Mouse (Mus musculus) monocyte, adult 2 months (primary cell): Measurements from ENCODE around the gene Tmc5.

Experiments
- DNase-seq, 2 experiments: peaks; one replicate each; pipeline ENCODE4 v3.0.0; 2022; ENCODE audit warnings: low spot score in 2 of 2, low read depth in 1 of 2

The Tmc5 gene

DNA sequence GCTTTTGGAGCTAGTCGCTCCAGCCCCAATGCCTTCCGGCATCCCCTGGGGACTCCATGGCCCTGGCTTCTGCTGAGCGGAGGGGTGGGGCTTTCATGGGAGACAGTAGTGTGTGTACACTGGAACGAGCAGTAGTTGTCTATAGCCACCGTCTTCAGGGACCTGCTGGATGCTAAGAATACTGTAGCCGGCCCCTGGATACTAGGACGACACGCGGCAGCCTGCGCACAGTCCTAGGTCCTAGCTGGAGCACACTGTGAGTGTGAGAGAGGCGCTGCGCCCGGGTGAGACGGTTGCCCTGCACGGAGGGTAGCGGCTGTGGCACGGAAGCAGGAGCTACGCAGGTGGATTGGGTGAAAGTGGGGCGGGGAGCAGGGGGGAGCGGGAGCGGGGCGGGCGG lies at the start of gene Tmc5:
TSS of gene Tmc5 (plus strand) at position 97 of the 400 bp plus-strand sequence.
- DNase-seq: no peak

DNA sequence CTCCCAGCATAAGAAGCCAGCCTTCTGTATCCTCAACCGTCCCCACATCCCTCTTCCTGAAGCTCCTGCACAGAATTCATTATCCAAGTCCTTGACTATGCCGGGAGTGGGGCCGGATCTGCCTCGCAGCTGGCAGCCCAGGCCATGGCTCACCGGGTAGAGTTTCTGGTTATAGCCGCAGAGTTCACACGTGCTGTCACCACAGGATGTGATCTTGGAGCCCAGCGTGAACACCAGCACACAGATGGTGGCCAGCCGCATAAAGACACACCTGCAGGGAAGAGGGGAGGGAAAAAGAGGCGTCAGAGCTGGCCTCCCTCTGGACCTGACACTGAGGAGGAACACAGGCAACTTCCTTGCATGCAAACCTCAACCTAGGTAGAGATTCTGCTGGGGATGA lies 49.6 kb upstream of the Tmc5 start:
- no peak for DNase-seq

DNA sequence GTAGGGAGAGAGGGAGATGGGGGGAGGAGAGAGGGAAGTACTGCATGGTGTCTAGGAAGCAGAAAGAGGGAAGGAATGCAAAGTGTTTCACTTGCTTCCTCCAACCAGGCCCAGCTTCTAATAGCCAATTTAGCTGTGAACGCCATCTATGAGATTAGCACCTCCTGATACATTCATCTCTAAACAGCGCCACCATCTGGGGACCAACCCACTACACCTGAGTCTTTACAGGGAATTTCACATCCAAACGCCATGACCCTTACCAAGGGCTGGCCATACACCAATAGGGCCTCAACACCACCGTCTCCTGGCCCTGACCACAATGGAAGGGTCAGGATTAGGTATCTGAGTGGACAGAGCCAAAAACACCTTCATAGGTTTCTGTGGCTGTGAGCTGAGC lies 43.2 kb upstream of the Tmc5 start:
- no peak for DNase-seq

DNA sequence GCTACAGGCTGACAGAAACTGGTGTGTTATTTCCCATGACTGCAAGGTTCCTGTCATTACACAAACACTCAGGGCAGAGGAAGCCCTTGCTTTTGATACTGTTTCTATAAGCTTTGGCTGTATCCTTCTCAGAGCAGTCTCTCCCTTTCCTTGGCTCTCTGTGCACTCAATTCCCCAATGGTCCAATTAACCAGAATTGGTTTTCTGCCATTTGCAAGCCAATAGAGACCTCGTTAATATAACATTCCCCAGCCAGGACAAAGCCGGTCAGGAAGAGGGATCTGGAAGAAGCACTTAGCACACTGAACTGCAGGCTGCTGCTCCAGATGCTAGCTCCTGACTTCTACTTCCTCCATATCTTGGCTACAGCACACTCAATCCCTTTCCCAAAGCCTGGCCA lies 42.8 kb upstream of the Tmc5 start:
- DNase-seq: no peak

DNA sequence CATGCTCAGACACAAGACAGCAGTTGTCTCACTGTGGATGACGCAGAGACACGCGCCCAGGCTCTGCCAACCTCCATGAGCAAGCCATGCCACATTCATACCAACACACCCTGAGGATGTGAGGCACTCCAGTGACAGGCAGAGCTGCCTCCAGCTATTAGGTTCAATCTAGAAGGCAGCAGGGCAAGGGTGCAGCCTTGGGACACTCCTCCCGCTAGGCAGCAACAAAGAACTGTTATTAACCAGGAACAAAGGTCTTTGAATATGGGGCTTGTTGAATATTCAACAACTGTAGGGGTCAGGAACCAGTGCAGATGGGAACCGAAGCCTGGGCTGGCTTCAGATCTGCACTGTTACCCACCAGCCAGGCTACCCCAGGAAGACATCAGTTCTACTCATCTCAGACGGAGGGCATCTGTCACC lies 28.0 kb upstream of the Tmc5 start:
- DNase-seq: no peak

DNA sequence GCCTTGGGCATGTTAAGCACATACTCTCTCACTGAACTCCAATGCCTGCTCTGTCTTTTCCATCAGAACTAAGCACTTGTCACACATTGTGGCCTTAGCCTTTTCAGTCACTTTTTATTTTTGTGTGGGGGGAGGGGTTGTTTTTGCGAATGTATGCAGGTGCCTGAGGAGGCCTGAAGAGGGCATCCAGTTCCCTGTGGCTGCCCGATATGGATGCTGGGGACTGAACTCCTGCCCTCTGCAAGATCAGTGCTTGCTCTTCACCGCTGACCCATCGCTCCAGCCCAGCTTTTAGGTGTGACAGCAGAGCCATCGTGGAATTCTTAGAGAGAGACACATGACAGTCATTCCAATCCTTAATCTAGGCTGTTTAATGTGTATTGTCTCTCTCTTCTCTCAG lies 25.7 kb upstream of the Tmc5 start:
- DNase-seq: no peak

DNA sequence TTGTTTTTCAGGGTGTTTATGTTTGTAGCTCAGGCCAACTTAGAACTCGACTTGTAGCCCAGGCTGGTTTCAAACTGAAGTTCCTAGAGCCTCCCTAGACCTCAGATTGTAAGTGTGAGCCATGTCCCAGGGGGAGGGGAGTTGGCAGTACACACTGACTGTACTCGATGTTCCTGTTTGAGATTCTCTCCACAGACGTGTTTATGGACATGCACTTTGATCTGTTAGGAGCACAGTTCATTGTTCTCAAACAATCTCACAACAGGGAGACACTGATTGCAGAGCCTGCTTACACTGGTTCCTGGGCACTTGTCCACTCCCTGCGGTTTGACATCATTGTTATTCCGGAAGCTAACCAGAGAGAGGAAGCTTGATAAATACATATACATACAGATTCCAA lies 25.1 kb upstream of the Tmc5 start:
- DNase-seq: no peak

DNA sequence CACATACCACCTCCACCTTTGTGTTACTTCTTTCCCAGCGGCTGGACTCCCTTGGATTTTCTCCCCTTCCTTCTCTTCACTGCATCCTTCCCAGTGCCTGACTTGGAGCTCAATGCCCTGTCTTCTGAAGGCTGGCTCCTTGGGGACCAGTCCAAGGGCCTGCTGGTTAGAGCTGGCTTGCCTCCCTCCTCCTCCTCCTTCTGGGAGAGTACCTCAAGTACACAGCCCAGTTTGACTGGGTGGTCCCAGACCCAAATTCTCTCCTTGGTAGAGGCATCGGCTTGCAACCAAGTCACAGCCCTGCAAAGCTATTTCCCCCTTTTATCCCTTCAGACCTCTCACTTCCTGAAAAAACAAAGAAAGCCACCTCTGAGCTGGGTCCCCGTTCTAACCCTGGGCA lies 18.8 kb upstream of the Tmc5 start:
- no peak for DNase-seq

DNA sequence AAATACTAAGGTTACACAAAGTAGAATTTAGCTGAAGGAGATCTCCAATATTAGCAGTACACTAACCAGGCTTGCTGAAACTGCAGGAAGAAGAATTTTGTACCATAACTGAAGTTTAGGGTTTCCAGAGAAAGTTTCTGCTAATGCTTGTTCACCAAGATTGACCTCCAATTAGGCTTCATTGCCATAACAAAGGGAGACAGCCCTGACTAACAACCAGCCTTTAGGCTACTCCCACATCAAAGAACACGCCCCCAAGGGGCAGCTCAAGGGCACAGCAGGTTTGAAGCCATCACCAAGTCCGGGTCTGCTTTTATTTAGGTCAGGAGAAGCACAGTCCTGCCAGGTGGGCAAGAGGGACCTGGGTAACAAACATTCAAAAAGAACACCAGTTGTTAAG lies 17.2 kb upstream of the Tmc5 start:
- no peak for DNase-seq

DNA sequence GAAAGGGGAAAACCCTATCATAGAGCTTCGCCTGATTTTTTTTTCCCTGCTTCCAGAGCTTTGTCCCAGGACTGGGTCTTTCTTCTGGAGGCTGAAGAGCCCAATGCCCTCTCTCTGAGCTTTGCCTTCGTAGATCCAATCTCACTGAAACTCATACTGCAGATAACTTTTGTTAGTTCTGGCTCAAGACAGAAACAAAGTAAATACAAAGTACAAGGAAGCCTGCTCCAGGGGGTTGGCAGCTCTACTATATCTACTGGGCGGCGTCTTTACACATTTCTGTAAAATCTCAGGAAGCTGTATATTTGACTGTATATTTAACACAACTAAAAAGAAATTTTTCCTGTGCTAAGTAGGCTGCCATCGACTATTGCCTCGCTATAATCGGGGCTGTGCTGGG lies 13.3 kb upstream of the Tmc5 start:
- DNase-seq: no peak

DNA sequence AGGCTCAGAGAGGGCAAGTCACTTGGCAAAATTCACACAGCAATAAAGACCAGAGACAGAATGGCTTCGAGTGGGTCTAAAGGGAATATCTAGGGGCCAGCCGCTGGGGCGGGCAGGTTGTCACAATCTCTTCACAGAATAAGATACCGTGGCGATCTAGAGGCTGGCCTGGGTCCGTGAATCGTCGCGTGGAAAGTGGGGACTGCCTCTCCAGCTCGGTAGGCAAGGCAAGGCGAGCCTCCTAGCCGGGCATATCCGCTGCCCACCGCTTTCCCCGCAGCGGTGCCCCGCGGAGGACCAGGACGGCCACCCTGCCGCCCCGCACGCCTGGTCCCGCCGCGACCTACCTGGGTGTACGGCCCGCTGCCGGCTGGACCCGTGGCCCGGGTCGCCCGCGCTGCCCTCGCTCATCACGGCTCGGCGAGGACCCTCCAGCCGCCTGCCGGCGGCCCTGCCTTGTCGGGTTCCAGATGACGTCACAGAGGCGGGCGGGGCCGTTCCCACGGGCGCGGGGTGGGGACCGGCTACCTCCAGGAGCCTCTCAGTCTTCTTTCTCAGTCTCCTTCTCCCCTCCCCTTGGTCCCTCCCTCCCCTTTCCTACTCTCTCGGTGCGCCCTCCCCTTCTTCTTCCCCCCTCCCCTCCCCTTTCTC lies 12.7 kb upstream of the Tmc5 start, which contains the start of gene Tmc7:
TSS of gene Tmc7 (minus strand) at position 480 of the 651 bp plus-strand sequence.
- DNase-seq: no peak

DNA sequence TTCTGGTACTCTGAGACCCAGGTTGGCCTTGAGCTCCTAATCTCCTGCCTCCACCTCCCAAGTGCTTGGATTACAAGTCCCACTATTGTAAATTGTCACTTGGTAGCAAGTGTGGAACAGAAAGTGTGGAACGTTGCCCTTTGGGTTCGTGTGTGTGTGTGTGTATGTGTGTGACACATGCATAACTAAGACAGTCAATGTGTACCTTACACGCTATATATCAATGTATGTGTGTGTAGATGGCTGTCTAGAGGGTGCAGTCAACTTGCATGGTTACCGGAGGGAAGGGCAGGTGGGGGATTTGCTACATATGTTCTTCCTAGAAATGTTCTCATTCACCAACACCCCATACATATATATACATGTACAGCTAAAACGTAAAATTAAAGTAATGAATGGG lies 12.2 kb upstream of the Tmc5 start:
- DNase-seq: no peak

DNA sequence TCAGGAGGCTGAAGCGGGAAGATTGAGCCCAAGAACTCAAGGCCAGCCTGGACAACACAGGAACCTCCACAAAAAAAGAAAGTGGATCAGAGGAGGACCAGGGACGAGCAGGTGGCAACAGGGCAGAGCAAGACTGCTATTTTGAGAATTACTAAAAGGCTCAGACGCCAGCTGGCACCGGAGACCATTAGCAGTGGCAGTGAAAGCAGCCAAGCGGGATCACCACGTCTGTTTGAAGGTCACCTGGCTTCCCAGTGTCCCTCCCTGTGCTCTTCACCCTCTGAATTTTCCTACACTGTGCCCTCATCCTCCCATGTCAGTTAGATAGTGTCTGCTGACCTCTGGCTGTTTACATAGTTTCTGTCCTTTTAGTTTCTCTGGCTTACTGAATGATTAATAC lies 11.2 kb upstream of the Tmc5 start:
- no peak for DNase-seq

DNA sequence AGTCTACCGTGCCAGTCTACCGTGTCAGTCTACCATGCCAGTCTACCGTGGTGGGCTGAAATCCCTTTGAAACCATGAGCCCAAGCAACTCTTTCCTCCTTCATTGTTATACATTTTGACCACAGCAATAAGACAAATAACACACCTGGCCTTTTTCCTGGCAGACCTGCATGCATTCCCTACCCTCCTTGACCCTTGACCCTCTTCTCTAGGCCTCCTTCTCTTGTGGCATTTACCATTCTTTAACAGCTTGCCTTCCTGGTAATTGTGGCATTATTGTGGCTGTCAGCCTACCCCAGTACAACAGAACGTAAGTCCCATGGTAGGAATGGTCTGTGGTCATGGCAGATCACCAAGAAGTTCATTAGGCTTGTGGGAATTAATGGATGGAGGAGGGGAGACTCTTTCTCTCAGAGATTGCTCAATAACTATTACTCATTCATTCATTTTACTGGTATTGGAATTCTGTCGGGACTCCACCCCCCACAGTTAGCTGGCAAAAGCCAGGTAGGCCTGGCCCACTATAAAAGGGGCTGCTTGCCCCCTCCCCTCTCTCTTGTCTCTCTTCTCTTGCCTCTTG lies 6.3 kb upstream of the Tmc5 start:
- DNase-seq: no peak

DNA sequence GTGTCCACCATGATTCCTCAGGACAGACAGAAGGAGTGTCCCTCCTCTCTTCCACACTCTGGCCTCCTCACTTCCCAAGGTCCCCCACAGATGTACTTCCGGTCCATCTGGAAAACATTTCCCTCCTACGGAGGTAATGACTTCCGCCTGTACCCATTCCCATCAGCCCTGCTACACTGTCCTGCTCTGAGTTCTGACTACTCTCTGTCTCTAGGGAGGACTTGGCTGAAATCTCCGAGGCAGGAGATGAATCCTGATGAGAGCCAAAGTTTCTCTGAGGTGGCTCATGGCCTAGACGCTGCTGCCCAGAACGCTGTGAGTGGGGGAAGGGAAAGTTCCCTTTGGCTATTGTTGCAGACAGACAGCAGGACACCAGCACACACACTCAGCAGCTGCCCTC lies 5.0 kb upstream of the Tmc5 start:
- DNase-seq: no peak

DNA sequence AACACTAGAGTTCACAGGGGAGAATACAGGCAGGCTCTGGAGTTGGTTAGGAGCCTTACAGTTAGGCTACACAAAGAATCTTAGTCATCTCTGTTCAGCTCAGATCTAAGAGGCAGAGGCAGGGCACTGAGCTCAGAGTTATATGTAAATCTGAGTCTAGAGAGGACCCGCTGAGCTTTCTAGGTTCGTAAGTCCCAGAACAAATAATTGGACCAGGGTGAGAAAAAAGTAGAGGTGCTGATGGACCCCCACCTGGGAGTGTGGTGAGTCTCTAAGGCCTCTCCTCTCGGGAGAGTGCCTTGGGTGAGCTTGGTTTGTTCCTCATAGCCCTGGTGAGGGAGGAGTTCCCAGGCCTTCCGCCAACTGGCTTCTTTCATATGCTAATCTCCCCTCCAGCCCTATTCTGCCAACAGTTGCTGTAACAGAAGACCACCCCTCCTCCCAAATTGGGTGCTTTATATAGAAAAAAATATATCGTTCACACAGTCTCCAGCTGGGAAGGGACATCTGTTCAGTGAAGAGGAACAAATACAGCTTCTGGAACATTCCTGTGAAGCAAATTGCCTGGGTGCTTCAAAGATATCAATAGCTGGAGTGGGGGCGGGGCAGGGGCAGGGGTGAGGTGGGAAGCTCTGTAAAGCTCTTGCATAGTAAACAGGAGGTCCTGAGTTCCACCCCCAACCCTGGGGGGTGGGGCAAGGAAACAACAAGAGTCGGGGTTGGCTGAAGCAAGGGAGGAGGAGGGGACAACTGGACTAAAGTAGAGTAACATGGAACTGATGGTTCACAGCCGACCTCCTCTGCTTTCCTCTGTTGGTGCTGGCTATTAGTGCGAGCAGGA lies 3.3 kb upstream of the Tmc5 start:
- DNase-seq: no peak

DNA sequence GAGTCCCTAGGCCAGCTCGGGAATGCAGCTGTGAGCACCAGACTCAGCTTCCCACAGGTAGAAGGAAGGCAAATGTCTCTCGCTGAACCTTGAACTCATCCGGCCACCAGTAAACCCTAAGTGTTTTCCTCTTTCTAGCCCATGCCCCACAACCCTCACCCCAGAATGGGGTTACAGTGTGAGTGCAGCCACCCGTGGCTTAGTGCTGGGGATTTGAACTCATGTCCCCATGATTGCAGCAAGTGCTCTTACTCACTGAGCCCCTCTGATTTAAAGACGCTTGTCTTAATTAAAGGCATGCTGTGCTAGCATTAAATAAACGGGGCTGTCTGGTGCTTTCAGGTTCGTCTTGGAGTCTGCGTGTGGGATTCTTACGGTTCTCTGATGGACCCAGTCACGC lies 2.5 kb upstream of the Tmc5 start:
- no peak for DNase-seq

DNA sequence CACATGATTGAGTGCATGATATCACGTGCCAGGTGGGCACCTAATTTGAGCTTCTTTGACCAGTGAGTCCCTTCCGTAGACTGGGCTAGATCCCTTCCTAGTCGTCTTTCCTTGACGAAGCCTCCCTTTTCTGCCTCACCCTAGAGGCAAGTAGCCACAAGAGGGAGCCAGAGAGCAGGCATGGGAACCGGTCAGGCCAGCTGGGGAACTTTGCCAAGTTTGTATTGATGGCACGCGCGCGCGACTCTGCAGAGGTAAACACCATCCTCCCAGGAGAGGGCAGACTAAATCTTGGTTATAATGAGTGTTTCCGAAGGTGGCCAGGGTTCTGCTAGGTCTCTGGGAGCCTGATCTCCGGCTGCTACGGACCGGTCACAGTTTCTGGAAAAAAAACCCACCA lies 1.9 kb upstream of the Tmc5 start:
- DNase-seq: peak; percentile 49 to 62

DNA sequence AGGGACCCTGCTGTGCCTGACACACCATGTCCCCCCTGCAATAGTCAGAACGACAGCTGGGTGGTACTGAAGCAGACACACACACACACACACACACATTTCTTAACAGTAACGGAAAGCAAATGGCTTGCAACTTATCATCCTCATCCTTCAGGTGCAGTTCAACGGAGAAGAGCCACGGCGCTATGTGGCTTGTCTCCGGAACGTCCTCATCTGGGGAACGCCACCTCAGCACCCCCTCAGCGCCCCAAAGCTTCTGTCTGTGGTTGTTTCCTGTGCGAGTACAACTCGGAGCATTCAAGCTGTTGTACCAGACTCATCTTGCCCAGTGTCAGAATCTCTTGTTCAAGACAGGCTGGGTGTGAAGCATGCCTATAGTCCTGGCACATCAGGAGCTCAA lies 826 bp upstream of the Tmc5 start:
- DNase-seq: no peak

DNA sequence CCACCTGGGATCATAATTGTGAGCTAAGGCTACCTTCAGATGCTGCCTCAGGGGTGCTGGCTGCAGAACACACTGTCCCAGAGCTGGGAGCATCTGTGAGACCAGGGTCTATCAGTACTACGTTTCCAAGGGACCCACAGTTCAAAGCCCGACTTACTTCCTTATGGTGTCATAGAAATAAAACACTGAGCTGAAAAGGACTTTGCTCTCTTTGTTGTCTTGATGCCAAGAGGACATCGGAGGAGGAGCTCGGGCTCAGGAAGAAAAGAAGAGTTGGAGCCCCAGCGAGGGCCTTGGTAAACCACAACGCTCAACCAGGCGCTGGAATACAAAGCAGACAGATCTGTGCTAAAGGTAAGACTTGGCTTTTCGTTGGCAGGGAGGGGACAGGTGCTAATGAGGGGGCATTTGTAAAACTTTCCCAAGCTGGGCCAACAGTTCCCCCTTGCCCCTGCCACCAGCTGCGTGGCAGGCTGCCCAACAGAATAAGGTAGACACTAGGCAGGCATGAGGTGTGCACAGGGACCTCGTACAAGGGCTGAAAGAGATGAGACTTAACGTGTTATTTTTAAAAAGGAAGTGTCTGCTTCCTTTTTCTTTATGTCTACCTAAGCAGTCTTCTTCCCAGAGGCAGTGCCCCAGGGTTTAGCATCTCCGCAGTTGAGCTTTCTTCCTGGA lies 3.0 kb downstream of the Tmc5 start:
- no peak for DNase-seq

DNA sequence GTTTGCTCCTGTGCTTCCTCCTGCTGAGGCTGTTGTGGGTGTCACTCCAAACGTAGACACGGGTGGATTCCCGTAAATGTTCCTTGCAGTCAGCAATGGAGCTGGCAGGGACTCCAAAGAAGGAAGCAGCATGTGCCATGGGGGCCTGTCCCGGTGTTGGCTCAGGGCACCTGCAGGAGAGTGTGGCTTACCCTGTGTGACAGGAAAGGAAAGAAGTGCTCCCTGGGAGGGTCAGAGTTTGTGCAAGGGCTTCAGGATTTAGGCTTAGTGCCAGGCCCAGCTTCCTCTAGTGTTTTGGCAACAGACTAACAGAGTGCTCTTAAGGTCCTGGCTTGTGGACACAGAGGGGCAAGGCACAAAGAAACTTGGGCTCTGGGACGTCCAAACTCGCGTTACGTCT lies 7.7 kb downstream of the Tmc5 start:
- DNase-seq: no peak

DNA sequence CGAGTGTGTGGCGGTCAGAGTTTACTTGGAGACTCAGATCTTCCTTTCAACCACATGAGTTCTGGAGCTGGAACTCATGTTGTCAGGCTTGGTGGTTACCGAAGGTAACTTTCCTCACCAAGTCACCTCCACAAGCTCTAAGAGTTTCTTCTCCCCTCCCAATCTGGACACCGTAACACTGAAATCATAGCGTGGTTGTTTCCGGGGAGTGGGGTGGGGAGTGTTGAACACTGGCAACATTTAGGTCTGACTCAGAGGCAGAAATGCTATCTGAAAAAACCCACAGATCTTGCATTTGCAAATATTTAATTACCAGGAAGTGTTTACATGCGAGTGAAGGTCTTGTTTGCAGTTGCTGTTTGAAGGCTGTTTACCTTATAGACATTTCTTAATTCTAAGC lies 12.7 kb downstream of the Tmc5 start:
- no peak for DNase-seq
